Mouse (Mus musculus) lung, postnatal 0 days (tissue): ENCODE measurements around the gene Tap2.

Experiments used
- CTCF ChIP-seq: IDR thresholded peaks from 2 replicates; pipeline ENCODE4 v1.5.1; 2016; ENCODE audit warnings: antibody characterized with exemption, mild to moderate bottlenecking
- EP300 ChIP-seq: IDR thresholded peaks from 2 replicates; pipeline ENCODE4 v1.6.1; 2016; ENCODE audit warnings: antibody characterized with exemption, mild to moderate bottlenecking, control low read depth

- TF ChIP-seq CTCF = no peak
- no peak for TF ChIP-seq EP300
Observed at GRCm38 (mm10) chr17:34186885-34187260, 16.5 kb upstream of the Tap2 start.
